Mouse (Mus musculus) neural tube, embryonic 10.5 days (tissue): ENCODE data around the gene Btbd35f11.
"Not testable (repeated sequence)": the region's sequence is repeated elsewhere in the genome, so short reads cannot be mapped to it uniquely, and the experiment has no call there.

Experiments
- DNase-seq: peaks from one replicate; pipeline ENCODE4 v3.0.0-alpha.2; 2017; ENCODE audit warnings: low spot score; ENCODE audit errors: extremely low spot score

Btbd35f11 gene

GRCm38 (mm10) chrX:3443590-3443989 is at the start of gene Btbd35f11:
TSS of gene Btbd35f11 (minus strand) at chrX:3443690.
- DNase-seq = not testable (repeated sequence)

- not testable (repeated sequence) for DNase-seq
Measured at GRCm38 (mm10) chrX:3409946-3410345, 33.5 kb downstream of the Btbd35f11 start.
